Mouse (Mus musculus): ENCODE measurements at regions not wholly inside any gene's neighbourhood (a gene's known extent, or its start where the extent isn't known, plus 50 kb on each side); places are given as distances from the start of the nearest gene placed in this dataset.

GRCm38 (mm10) chr10:39316533-39316932 is 52.1 kb upstream of the Fyn start:
- in situ Hi-C loops (cut with MseI, MboI), result no loop called here

GRCm38 (mm10) chr10:39315434-39316174 is 53.1 kb upstream of the Fyn start:
- in situ Hi-C loops (cut with MseI, MboI), result no loop called here

GRCm38 (mm10) chr10:39311501-39311900 is 57.2 kb upstream of the Fyn start:
- in situ Hi-C loops (cut with MseI, MboI), result no loop called here

GRCm38 (mm10) chr10:39308535-39308934 is 60.1 kb upstream of the Fyn start:
- in situ Hi-C loops (cut with MseI, MboI), result no loop called here

- in situ Hi-C loops (cut with MseI, MboI), result no loop called here
Measured at GRCm38 (mm10) chr10:39292703-39293496, 75.8 kb upstream of the Fyn start.

GRCm38 (mm10) chr10:39291747-39292198 is 76.9 kb upstream of the Fyn start:
- in situ Hi-C loops (cut with MseI, MboI), result no loop called here

GRCm38 (mm10) chr10:39291134-39291746 is 77.4 kb upstream of the Fyn start:
- in situ Hi-C loops (cut with MseI, MboI), result no loop called here

- in situ Hi-C loops (cut with MseI, MboI), result no loop called here
Measured at GRCm38 (mm10) chr10:39290245-39290644, 78.4 kb upstream of the Fyn start.

- in situ Hi-C loops (cut with MseI, MboI), result no loop called here
Measured at GRCm38 (mm10) chr10:39280366-39281000, 88.2 kb upstream of the Fyn start.

GRCm38 (mm10) chr10:39274202-39274601 is 94.5 kb upstream of the Fyn start:
- in situ Hi-C loops (cut with MseI, MboI), result no loop called here

- in situ Hi-C loops (cut with MseI, MboI), result no loop called here
Measured at GRCm38 (mm10) chr10:39273426-39273825, 95.2 kb upstream of the Fyn start.

- in situ Hi-C loops (cut with MseI, MboI), result no loop called here
Measured at GRCm38 (mm10) chr10:39272387-39272949, 96.2 kb upstream of the Fyn start.

GRCm38 (mm10) chr10:39270406-39270805 is 98.2 kb upstream of the Fyn start:
- in situ Hi-C loops (cut with MseI, MboI), result no loop called here

GRCm38 (mm10) chr10:39267236-39267635 is 101.4 kb upstream of the Fyn start:
- in situ Hi-C loops (cut with MseI, MboI), result no loop called here

- in situ Hi-C loops (cut with MseI, MboI), result no loop called here
Measured at GRCm38 (mm10) chr10:39266482-39266881, 102.2 kb upstream of the Fyn start.

GRCm38 (mm10) chr10:39262466-39262865 is 98.9 kb upstream of the Ccn6 start:
- in situ Hi-C loops (cut with MseI, MboI), result no loop called here

- in situ Hi-C loops (cut with MseI, MboI), result no loop called here
Measured at GRCm38 (mm10) chr10:39261174-39262145, 97.9 kb upstream of the Ccn6 start.

GRCm38 (mm10) chr10:39260061-39260460 is 96.5 kb upstream of the Ccn6 start:
- in situ Hi-C loops (cut with MseI, MboI), result no loop called here

GRCm38 (mm10) chr10:39257371-39258154 is 94.0 kb upstream of the Ccn6 start:
- in situ Hi-C loops (cut with MseI, MboI), result no loop called here

GRCm38 (mm10) chr10:39254561-39254960 is 91.0 kb upstream of the Ccn6 start:
- in situ Hi-C loops (cut with MseI, MboI), result no loop called here
